Mouse (Mus musculus) mouse trophoblast stem cell (cell line): ENCODE data around the gene Vwa5b2.

Source experiments
- in situ Hi-C, 2 experiments: fragments of 300-500 bp; cut with MseI, MboI; formaldehyde crosslinking; loops; 2 replicates in 1 of 2; 3 replicates in 1 of 2; pipeline ENCODE4 v1.15.1; 2025

The Vwa5b2 gene

DNA sequence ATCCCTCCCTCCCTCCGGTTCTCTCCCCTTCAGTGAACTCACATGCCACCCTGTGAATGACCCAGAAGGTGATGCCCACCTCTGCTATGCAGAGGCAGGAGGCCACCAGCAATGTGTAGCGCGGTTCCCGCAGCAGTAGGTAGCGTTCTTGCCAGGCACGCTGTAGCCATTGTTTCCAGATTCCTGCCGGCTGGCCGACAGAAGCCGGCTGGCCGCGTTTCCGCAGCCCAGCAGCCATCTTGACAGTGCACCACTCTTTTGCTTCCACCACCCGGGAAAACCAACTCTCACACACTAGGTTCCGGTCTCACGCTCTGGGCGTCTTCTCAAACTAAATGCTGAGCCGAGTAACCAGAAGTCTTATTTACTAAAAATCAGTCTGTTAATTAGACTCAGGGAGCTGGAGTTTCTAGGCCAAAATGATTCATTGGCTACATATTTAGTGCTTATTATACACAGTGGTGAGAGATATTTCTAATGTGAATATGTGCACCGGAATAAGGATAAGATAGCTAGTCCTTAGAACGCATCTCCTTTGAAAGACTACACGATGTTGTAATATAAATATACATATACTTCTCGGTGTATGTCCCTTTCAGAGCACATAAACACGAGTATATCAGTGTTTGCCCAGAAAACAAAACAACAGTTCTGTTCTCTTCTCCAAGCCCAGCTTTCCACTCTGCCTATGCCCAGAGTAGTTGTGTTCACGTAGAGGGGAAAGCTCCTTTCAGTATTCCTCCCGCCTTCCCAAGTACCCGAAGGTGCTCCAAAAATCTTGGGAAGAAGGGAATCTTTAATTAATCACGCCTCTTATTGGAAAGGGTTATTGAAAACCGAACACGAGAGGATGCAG is 21.5 kb downstream of the Vwa5b2 start:
- in situ Hi-C loops: no loop called here

DNA sequence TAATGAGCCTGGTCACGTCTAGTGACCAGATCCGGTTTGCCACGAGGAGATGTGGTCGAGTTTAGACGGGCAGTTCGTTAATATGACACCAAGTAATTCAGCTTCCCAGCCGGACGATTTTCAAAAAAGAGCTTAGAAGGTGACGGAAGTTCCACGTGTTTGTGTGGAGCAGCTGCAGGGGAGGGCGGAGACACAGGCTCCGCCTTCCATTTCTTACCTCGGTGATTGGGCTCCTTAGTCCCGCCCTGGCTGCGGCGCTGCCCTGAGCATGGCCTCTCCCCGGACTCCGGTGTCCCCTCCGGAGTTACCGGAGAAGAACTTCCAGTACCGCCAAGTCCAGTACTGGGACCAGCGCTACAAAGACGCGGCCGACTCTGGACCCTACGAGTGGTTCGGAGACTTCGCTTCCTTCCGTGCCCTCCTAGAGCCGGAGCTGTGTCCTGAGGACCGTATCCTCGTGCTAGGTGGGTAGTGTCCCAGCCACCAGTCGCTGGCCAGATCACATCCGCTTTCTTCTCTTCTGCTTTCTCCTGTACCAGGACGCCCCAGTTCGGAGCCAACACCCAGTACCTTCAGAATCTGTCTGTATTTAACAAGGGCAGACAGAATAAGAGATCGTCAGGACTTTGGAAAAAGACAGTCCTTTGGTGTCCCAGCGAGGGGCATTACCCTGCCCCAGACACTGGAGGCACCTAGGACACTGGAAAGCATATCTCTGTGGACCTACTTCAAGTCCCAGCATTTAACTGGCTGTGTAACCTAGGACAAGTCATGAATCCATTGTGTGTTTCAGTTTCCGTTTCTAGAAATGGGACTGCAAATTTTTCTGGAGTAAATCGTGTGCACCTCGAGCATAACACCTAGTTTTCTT is 22.3 kb downstream of the Vwa5b2 start, which contains the start of the genes Eef1akmt4, Gm49333 and Alg3:
Gene Eef1akmt4 (plus strand): TSS at position 237 of the 871 bp plus-strand sequence.
Gene Gm49333 (plus strand): TSS at position 254 of the 871 bp plus-strand sequence.
Gene Alg3 (minus strand): TSS at position 379 of the 871 bp plus-strand sequence.
- in situ Hi-C loops: no loop called here

DNA sequence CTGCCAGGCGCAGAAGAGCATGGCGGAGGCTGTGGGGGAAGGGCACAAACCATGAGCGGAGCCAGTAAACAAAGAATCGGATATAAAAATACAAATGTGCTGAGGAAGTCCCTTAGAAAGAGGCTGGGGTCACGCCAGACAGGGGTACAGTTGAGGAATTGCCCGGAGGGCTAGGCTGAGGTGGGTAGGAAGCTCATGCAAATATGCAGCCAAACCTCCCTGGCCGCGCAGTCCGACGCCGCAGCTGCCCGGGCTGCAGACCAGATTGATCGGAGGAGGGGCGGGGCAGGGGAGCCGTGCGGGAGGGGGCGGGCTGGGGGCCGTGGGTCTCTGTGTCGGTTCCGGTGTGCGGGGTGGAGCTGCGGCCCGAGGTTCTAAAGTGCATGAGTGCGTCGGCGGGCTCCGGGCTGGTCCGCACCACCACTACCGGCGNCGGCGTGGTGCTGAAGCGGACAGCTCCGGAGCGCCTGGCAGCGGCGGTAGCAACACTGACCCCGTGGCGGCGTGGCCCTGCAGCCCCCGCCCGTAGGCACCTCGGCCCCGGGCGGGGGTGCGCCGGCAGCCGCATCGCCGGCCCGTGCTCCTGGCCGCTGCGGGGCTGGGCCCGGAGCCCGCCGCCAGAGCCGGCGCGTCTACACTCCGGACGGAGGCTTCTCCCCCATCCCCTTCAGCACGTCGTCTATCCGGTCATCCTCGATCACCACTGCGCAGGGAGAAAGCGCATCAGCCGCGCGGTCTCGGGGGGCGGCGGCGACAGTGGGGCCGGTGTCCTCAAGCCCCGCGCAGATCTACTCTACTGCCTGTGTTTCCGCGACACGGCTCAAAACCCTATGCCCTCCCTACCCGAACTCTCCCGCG is 30.5 kb downstream of the Vwa5b2 start:
- in situ Hi-C loops: no loop called here

DNA sequence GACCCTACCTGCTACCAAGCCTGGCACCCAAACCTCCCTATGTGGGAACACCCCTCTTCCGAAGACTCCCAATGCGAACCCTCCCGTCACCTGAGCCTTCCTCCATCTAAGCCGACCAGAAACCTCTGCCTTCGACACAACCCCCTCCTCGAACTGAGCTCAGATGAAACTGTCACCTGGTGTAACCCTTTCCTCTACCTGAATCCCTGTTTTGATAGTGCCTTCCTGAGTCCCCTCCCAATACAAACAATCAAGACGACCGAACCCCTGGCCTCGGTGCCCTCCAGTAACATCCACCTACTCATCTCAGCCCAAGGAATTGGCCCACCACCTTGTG is 31.1 kb downstream of the Vwa5b2 start:
- in situ Hi-C loops: no loop called here

DNA sequence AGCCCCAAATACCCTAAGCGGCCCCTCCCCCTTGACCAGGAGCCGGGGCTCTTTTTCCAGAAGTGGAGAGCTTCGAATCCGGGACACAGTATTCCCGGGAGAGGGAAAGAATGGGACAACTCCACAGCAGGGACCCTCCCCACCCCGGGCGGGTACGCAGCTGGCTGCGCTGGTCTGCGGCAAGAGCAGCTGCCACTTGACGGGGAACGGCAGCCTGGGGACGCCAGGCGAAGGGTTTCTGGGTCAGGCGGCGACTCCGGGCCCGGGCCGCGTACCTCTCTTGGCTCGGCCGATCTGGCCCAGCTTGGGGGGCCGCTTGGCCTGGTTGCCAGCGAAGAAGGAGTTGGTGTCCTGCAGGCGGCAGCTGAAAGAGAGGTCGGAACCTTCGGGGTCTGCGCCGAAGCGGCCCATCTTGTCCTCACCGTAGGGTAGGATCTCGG is 31.5 kb downstream of the Vwa5b2 start:
- in situ Hi-C loops: no loop called here

DNA sequence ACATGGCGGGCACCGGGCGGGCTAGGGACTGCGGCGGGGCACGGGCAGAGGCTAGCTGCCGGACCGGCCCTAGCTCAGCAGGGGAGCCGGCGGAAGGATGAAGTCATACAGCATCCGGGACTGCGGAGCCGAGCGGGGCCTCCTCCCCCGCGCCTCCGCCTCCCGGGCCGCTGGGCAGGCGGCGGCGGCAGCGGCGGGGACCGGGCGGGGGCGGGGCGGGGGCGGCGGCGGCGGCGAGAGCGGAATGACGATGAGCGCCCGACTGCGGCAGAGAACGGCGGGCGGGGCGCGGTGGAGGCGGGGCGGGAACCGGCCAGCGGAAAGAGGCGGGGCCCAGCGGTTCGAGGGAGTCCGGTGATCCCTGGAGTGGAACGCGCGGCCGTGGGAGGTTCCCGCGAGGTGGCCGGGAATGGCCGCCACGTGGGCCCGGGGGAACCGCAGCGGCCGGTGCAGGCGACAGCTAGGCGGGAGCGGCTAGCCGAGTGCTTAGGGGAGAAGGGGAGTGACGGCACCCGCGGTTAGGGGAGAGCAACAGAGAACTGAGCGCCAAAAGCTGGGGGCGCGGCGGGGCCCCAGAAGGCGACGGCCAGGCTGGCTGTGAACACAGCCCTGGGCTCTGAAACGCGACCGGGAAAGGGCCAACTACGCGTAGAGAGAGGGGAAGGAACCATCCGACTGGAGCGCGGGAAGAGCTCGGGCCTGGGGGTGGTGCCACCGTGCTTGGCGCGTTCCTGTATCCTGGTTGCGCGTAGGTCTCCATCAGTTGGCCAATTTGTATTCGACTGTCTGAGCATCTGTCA is 32.1 kb downstream of the Vwa5b2 start, which contains the start of gene Camk2n2:
Gene Camk2n2 (minus strand): TSS at position 97 of the 800 bp plus-strand sequence.
- in situ Hi-C loops: no loop called here

DNA sequence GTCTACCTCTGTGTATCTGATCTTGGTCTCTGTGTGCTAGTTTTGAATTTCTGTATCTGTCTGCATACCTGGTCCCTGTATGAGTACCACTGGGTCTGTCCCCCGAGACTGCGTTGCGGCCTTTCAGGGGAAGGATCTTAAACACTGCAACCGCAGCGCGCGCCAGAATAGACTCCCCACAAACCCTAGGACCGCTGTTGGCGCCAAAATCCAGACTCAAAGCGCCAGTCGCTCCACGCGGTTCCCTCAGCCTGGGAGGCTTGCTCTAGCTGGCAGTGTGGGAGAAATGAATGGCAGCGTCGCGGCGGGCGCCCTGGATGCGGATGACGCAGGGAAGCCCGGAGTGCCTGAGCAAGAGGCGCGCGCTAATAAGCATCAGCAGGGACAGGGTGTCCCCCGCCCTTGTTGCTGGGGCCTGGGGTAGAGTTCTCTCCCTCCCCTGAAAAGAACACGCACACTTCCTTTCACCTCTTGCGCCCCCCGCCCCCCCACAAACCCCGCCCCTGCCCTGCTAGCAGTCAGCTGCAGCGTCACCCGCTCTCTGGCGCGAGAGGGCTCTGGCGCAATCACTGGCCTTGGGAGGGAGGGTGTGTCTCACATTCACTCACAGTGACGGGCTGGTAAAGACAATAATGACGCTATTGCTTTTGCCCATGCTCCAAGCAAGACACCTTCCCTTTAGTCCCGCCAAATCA is 32.9 kb downstream of the Vwa5b2 start:
- in situ Hi-C loops: no loop called here

DNA sequence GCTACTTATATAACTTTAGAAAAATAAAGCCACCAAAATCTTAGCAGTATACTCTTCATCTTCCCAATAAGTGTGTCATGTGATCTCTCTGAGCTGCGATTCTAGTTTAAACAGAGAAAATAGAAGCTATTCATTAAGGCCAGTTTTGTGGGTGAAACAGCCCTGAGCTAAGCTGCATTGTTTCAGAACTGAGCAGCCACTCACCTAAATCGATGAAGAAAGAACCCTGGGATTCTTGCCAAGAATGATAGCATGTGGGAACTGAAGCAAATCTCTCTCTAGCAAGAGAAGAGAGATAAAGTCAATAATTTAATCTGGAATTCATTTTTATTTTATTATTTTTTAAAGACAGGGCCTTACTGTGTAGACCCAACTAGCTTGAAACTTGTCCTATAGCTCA is 33.9 kb downstream of the Vwa5b2 start:
- in situ Hi-C loops: no loop called here

DNA sequence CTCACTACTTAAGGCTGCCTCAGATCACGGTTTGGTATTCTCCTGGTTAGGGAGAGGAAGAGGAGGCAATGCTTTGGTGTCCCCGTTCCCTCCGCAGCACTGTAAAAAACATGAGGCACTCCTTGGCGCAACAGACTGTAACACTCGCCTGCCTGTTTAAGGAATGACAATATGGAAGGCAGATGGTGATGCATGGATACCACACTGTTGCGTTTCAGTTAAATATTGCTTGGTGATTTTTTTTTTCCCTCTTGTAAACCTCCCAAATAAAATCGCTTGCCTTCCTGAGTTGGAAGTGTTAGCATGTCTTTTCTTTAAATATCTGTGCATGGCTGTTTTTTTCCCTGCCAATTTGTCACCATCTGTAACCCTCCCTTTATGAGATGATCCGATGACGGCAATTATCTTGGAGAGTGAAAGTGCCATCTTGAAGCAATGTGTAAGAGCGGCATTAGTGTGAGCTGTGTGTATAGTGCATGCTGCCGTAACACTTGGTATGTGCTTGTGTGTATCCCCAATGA is 39.7 kb downstream of the Vwa5b2 start:
- in situ Hi-C loops: no loop called here

DNA sequence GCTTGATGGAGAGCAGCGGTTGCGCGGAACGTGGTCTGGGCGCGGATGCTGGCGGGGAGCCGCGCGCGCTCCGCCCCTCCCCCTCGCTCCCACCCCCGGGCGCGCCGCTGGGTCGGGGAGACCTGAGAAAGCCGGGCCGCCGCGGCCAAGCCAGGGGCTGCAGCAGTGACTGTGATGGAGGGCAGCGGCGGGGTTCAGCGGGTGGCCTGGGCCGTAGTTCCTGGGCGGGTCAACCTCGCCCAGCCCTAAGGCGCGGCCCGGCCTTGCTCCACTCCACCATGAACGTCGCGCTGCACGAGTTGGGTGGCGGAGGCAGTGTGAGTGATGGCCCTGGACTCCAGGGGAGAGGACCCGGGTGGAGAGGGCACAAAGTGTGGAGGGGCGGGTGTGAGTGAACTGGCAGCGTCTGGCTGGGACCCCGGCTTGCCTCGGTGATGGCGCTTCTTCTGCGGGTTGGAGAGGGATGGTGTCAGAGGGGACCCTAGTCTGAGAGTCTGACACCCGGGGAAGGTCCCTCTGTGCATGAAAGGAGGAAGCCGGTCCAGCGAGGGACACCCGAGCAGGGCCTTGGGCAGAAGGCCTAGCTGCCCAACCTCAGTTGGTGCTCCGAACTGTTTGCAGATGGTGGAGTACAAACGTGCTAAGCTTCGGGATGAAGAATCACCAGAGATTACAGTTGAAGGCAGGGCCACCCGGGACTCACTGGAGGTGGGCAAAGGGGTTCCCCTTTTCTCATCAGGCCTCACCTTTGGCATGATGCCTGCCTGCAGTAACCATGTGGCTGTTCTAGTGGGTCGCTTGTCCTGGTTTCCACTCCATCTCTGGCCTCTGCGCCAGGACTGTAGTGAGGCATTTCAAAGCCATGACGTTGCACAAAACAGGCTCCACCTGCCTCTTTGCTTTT is 40.7 kb downstream of the Vwa5b2 start, which contains the start of gene Ece2:
Gene Ece2 (plus strand): TSS at position 98 of the 904 bp plus-strand sequence.
- in situ Hi-C loops: no loop called here

DNA sequence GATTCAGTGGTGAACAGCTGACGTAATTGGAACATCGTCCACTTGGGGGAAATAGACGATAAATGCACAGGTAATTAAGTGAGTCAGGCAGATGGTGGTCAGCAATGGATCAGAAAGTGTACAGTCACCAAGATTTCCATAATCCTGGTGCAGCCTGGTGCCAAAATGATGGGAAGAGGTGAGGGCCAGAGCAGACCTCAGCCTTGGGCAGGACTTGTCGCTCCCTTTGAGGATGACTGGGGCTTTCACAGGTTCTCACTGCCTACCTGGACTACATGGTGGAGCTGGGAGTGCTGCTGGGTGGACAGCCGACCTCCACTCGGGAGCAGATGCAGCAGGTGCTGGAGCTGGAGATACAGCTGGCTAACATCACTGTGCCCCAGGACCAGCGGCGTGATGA is 48.1 kb downstream of the Vwa5b2 start:
- in situ Hi-C loops: no loop called here

DNA sequence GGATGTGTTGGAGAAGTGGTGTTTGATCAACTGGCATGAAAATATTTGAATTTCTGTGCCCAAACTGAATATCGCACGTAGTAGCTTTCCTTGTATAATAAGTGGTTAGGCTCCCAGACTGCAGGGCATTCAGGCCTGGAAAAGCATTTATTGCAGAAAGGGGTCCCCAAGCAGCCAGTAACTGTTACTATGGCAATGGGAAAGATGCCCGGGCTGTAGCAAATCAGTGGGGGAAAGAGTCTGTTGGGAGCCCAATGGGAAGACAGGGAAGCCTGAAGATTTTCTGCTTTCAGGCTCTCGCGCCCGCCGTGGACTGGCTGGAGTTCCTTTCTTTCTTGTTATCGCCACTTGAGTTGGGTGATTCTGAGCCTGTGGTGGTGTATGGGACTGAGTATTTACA is 49.1 kb downstream of the Vwa5b2 start:
- in situ Hi-C loops: no loop called here

DNA sequence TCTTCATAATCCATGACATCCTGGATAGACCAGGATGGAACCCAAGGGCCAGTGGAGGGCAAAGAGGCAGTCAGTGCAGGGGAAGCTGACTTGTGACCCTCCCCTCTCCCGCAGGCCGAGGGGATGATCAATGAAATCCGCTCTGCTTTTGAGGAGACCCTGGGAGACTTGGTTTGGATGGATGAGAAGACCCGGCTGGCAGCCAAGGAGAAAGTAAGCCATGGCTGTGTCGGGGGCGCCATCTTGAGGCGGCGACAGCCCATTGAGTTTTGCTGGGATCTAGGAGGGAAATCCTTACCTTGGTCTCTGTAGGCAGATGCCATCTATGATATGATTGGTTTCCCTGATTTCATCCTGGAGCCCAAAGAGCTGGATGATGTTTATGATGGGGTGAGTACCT is 52.9 kb downstream of the Vwa5b2 start:
- in situ Hi-C loops: loop anchor here (10.0 kb wide), 1 partner anchor 137 kb away; no protein-coding TSS in a partner anchor

DNA sequence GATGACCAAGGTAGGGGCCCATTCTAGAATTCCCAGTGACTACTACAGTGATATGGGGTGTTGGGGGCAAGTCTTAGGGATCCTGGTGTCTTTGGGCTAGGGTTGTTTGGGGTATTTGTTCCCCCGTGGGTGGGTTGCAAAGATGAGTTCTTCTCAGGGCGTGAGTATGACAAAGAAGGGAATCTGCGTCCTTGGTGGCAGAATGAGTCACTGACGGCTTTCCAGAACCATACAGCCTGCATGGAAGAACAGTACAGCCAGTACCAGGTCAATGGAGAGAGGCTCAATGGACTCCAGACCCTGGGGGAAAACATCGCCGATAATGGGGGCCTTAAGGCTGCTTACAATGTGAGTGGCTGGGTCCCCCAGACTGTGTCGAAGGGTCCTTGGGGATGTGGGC is 54.6 kb downstream of the Vwa5b2 start:
- in situ Hi-C loops: loop anchor here (10.0 kb wide), 1 partner anchor 139 kb away; no protein-coding TSS in a partner anchor

DNA sequence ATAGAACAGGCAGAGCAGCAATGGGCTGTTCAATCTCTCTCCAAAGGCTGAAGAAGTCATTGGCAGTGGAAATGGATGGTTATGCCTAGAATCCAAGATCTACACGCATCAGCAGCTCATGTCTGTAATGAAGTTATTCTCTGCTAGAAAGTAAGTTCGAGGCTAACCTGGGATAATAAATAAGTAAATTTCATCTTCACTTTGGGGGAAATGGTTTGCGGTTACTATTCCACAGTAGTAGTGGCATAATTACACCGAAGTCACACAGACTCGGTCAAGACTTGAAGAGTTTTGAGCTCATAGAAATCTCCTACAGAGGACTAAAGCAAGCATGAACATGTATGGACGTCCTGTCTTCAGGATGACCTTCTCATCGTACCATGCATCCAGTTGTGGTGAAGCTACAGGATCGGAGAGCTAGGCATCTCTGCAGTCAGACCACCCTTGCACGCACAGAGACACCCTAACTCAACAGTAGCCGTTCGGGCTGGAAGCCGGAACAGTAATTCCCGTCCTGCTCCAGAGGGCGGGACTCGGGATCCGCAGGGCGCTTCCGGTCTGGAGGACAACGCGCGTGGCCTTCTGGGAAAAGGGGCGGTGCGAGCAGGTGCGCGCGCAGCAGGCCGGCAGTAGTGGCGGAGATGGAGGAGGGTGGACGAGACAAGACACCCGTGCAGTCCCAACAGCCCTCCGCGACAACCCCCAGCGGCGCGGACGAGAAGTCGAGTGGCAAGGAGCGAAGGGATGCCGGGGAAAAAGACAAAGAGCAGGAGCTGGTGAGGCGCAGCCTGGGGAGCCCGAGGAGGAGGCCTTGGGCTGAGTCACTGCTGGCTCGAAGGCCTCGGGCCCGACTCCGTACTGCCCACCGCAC is 62.0 kb downstream of the Vwa5b2 start, which contains the start of gene Psmd2:
Gene Psmd2 (plus strand): TSS at position 577 of the 871 bp plus-strand sequence.
- in situ Hi-C loops: no loop called here

DNA sequence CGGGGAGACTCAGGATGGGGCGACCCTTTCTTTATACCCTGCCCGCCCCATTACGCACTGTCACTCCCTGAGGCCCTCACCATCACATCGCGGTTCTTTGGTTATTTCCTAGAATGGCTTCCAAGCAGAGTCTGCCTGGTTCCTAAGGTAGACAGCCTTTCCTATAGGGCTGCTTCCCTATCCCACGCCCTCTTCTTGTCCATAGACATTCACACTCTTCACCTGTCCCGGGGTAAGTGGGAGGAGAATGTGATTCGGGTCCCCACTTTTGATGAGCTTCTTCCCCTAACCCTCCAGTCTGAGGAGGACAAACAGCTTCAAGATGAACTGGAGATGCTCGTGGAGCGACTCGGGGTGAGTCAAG is 62.7 kb downstream of the Vwa5b2 start:
- in situ Hi-C loops: no loop called here

DNA sequence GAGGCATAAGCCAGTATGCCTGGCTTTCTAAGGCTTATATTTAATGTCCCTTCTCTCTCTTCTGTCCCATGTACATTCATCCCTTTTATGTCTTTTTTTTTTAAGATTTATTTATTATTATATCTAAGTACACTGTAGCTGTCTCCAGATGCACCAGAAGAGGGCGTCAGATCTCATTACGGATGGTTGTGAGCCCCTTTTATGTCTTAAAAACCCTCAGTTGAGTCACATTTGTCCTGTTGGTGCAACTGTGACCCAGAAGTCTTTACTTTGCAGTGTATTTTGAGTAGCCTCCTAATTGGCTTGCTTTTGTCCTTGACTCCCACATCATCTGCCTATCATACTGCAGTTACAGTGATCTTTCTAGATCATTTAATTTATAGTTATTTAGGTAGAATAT is 64.0 kb downstream of the Vwa5b2 start:
- in situ Hi-C loops: no loop called here
